Mouse (Mus musculus) stomach, postnatal 0 days (tissue): ENCODE data around the gene Max.
A peak's percentile ranks its signal among the peaks of the same experiment; 100 is the strongest.

ENCODE experiments used
- CTCF ChIP-seq: IDR thresholded peaks from 2 replicates; pipeline ENCODE4 v1.5.1; 2016; ENCODE audit warnings: antibody characterized with exemption, low read depth, mild to moderate bottlenecking, moderate library complexity
- EP300 ChIP-seq: optimal IDR thresholded peaks from 2 replicates; pipeline ENCODE3; 2016; ENCODE audit warnings: antibody characterized with exemption

GRCm38 (mm10) chr12:77000096-77000704 lies 38.2 kb upstream of the Max start:
- TF ChIP-seq CTCF (peak; percentile 88), EP300 (no peak)
